Mouse (Mus musculus): Measurements from ENCODE around the gene Nudcd2.

DNA sequence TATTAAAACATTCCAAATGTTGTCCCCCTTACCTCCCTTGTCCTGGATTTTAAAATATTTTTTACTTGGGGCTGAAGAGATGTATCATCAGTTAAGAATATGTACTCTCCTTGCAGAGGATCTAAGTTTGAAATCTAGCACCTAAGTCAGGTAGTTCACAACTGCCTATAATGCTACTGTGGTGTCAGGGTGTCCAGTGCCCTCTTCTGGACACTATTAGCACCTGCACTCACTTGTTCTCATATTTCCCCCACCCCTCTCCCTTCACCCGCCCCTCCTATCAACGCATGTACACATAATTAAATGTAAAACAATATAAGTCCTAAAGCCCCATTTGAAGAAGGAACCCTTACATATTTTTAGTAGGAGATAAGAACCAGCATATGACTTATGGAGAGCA, 29.9 kb downstream of the Nudcd2 start:
- TF ChIP-seq CTCF (IDR thresholded peaks at IDR 0.05; ENCODE audit: extremely low read depth, insufficient read depth, insufficient read length, insufficient replicate concordance) (peak; percentile 44; the same call in 1 of the 2 replicates), POLR2A (IDR thresholded peaks at IDR 0.05; ENCODE audit: low read depth, low read length) (no peak)

All from spleen, adult 2 months (tissue).